Mouse (Mus musculus) ES-E14 (cell line): ENCODE measurements around the gene Sfn.

Source experiments
- CHD2 ChIP-seq: IDR thresholded peaks from 2 replicates; pipeline ENCODE4 v1.6.1; 2014; ENCODE audit warnings: mild to moderate bottlenecking, low read depth, low read length, inconsistent platforms
- HCFC1 ChIP-seq: IDR thresholded peaks from 2 replicates; pipeline ENCODE4 v1.6.1; 2012; ENCODE audit warnings: low read length, inconsistent platforms, borderline replicate concordance; ENCODE audit not compliant: insufficient read depth
- MAFK ChIP-seq: IDR thresholded peaks from 2 replicates; pipeline ENCODE4 v1.6.1; 2014; ENCODE audit warnings: mild to moderate bottlenecking, low read depth, low read length, inconsistent platforms; ENCODE audit not compliant: insufficient read depth
- ZC3H11A ChIP-seq: IDR thresholded peaks from 2 replicates; pipeline ENCODE4 v1.6.1; 2012; ENCODE audit warnings: low read depth, mild to moderate bottlenecking, inconsistent platforms, low read length, borderline replicate concordance
- ZNF384 ChIP-seq: IDR thresholded peaks from 2 replicates; pipeline ENCODE4 v1.6.1; 2012; ENCODE audit warnings: low read depth, low read length, inconsistent platforms

GRCm38 (mm10) chr4:133630326-133630920 is 28.5 kb upstream of the Sfn start:
- TF ChIP-seq MAFK (no peak), CHD2 (no peak), ZNF384 (no peak), ZC3H11A (no peak), HCFC1 (no peak)
